Mouse (Mus musculus) C2C12 (cell line): ENCODE results near the gene Gm20388.

Source experiments
- CEBPB ChIP-seq: IDR thresholded peaks from one replicate; pipeline ENCODE4 v1.6.1; 2011; ENCODE audit warnings: low read depth, mild to moderate bottlenecking, control low read depth, moderate library complexity
- CTCF ChIP-seq: IDR thresholded peaks from one replicate; pipeline ENCODE4 v1.5.1; 2011; ENCODE audit not compliant: control insufficient read depth, insufficient read depth, insufficient read length
- MAX ChIP-seq: IDR thresholded peaks from one replicate; pipeline ENCODE4 v1.6.1; 2011; ENCODE audit warnings: mild to moderate bottlenecking, control low read depth
- MYOD1 ChIP-seq: IDR thresholded peaks from one replicate; pipeline ENCODE4 v1.6.1; 2011; ENCODE audit warnings: low read depth; ENCODE audit not compliant: control insufficient read depth, insufficient read length
- MYOG ChIP-seq: IDR thresholded peaks from one replicate; pipeline ENCODE4 v1.6.1; 2011; ENCODE audit not compliant: control insufficient read depth, insufficient read length; ENCODE audit errors: extremely low read depth
- USF1 ChIP-seq: IDR thresholded peaks from one replicate; pipeline ENCODE4 v1.6.1; 2011; ENCODE audit warnings: low read depth, mild to moderate bottlenecking, control low read depth, moderate library complexity

GRCm38 (mm10) chr8:120755306-120756297 is 845.0 kb downstream of the Gm20388 start:
- TF ChIP-seq CTCF = no peak
- TF ChIP-seq MYOG = no peak
- no peak for TF ChIP-seq MAX
- TF ChIP-seq USF1 = no peak
- TF ChIP-seq MYOD1 = no peak
- no peak for TF ChIP-seq CEBPB
